9 mouse cellular contexts compared by ENCODE assay signal in genomic region chr15:83305192-83305921, GRCm38 (mm10). TPM values are rescaled to one million over a fixed set of nuclear protein-coding genes. Genes with fewer than 3 reads are reported as not detected.
A peak's percentile ranks its signal among the peaks of the same experiment; 100 is the strongest.
DNase-seq lines count a peak whose midpoint lies in the region; ATAC-seq and TF ChIP-seq lines count a peak whose summit lies in the region.
"Had no signal": no experiment of that assay in that cellular context is flagged by ENCODE, and none has a peak within 500 bp of the region (broad histone marks: within the 10 kb centered on the region; RNA-seq: fewer than 3 reads in every experiment).

No protein-coding gene starts in this region.

- TF ChIP-seq POLR2A in liver, adult 2 months (IDR thresholded peaks at IDR 0.05; ENCODE audit: extremely low read depth, insufficient read depth, low read length) = no peak

- no peak overlapping the region for H3K4me3 ChIP-seq in liver, adult 2 months (ENCODE audit: insufficient read depth, low read depth, low read length)
- H3K4me3 ChIP-seq in stomach, embryonic 16.5 days (replicated peaks; ENCODE audit: low read length) = no peak overlapping the region

- peak; percentile 73 for DNase-seq in liver, adult 2 months (ENCODE audit: extremely low read depth, low read depth, low spot score)
- DNase-seq in liver = no peak
- DNase-seq in cerebellum, adult 18-20 months = peak; percentile 39 to 56
- peak; percentile 42 to 43 for DNase-seq in heart, postnatal 10 days
- DNase-seq in kidney, postnatal 36 days = peak; percentile 83 to 84
- DNase-seq in retina, postnatal 1 day = no peak
- DNase-seq in thymus, postnatal 14 days = no peak

- 0 out of 2 replicates have a peak overlapping the region, but pooled peaks have one; percentile 7 for H3K9ac ChIP-seq in liver, adult 2 months (ENCODE audit: low read depth, low read length)
- peak overlapping the region; percentile 48 for H3K9ac ChIP-seq in stomach, embryonic 16.5 days (ENCODE audit: low read length)

- ATAC-seq in stomach, embryonic 16.5 days (ENCODE audit: insufficient read depth, low FRiP score) = no peak
- ATAC-seq: Patski had no signal

- no peaks in the 10 kb centered on the region for H3K79me2 ChIP-seq in liver, adult 2 months (ENCODE audit: control insufficient read depth, insufficient read depth, low read length)

- TF ChIP-seq CTCF in liver, adult 2 months (IDR thresholded peaks at IDR 0.05; ENCODE audit: low read depth, low read length) = no peak

- H3K9me3 ChIP-seq in stomach, embryonic 16.5 days (replicated peaks; ENCODE audit: control insufficient read depth, low read length) = no peaks in the 10 kb centered on the region

- peaks cover 11% of the 10 kb centered on the region for H3K4me1 ChIP-seq in liver, adult 2 months (ENCODE audit: control insufficient read depth, insufficient read depth, low read length)
- H3K4me1 ChIP-seq in stomach, embryonic 16.5 days (ENCODE audit: control insufficient read depth, insufficient read depth, low read length) = peaks cover 20% of the 10 kb centered on the region

- H3K27me3 ChIP-seq in liver, adult 2 months (ENCODE audit: control insufficient read depth, insufficient read depth, low read length) = no peaks in the 10 kb centered on the region
- no peaks in the 10 kb centered on the region for H3K27me3 ChIP-seq in stomach, embryonic 16.5 days (ENCODE audit: control insufficient read depth, insufficient read depth, low read length)
- H3K27me3 ChIP-seq: Patski had no signal

- H3K4me2 ChIP-seq in stomach, embryonic 16.5 days (ENCODE audit: low read depth, low read length) = no peak overlapping the region

- H3K36me3 ChIP-seq in liver, adult 2 months (ENCODE audit: control insufficient read depth, insufficient read depth, low read length) = peaks cover 8% of the 10 kb centered on the region; the same call in 1 of the 2 replicates
- H3K36me3 ChIP-seq in stomach, embryonic 16.5 days (ENCODE audit: control insufficient read depth, insufficient read depth, low read length) = peaks cover 33% of the 10 kb centered on the region

- intact Hi-C loops in heart, postnatal 10 days (cut with DNase I) = no loop called here

- 48% methylated on average over 12 of the region's 12 CpGs for WGBS in liver, adult 2 months
- 70% methylated on average over 12 of the region's 12 CpGs for WGBS in stomach, embryonic 16.5 days

- H3K27ac ChIP-seq in liver, adult 2 months (replicated peaks; ENCODE audit: insufficient read depth, low read depth, low read length) = peak overlapping the region; percentile 50
- peak overlapping the region; percentile 82 for H3K27ac ChIP-seq in stomach, embryonic 16.5 days (ENCODE audit: low read length)

RNA-seq across cellular contexts. Expression of gene Arfgap3, which starts 44.7 kb away (rescaled TPM):
- 4.7 and 6.8 TPM in 2 replicates for total RNA-seq in liver, adult 2 months (2014; rRNA removed)
- polyA plus RNA-seq in liver, adult 2 months (2012; rRNA removed) = 5.7 and 9.0 TPM in 2 replicates
- 10 to 100 TPM; 15.6 to 20.2 TPM for total RNA-seq in heart, postnatal 10 days (2021)
- 79.9 and 80.6 TPM in 2 replicates for polyA plus RNA-seq in stomach, embryonic 16.5 days (2015; fragmentation: Nextera tagmentation; extraction: Ambion mirVana)

RNA-seq across cellular contexts. Expression of gene A4galt, which starts 53.8 kb away (rescaled TPM):
- total RNA-seq in liver, adult 2 months (2014; rRNA removed) = 0.28 and 0.54 TPM in 2 replicates
- polyA plus RNA-seq in liver, adult 2 months (2012; rRNA removed) = 0.46 and 0.54 TPM in 2 replicates
- total RNA-seq in heart, postnatal 10 days (2021) = 1 to 10 TPM; 5.3 to 7.5 TPM
- polyA plus RNA-seq in stomach, embryonic 16.5 days (2015; fragmentation: Nextera tagmentation; extraction: Ambion mirVana) = 15.3 and 16.9 TPM in 2 replicates

Comparison
In these comparisons a context has a peak if more than half of its experiments do, and no peak if none do; other contexts are left out.
1. DNase-seq: peak in liver, adult 2 months (single experiment), cerebellum, adult 18-20 months (2 of 2), heart, postnatal 10 days (2 of 2) and kidney, postnatal 36 days (2 of 2); none in liver (single experiment), retina, postnatal 1 day (single experiment) and thymus, postnatal 14 days (single experiment).